Mouse (Mus musculus): ENCODE measurements around the gene Stpg2. TPM values are rescaled to one million over a fixed set of nuclear protein-coding genes. Genes with fewer than 3 reads are reported as not detected.

Stpg2 gene
- polyA plus RNA-seq, 1 experiment: not detected

DNA sequence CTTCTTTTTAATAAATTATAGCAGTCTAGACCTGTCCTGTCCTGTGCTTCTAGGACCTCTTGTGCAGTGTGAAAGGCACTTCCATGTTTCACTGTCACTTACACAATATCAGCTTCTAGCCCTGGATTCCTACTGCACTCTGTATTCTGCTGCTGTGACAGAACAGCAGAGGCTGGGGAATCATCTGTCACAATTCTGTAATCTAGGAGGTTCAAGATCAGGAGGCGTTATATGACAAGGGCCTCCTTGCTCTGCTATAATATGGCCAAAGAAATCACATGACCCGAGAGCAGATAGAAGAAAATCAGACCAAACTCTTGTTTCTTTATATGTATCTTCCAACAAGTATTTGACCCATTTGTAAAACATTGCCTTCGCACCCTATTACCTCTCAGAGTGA is 175.0 kb downstream of the Stpg2 start:
- H3K4me1 ChIP-seq (ENCODE audit: control insufficient read depth, insufficient read depth, low read length): no peaks in the 10 kb centered on the region
- 96% methylated on average over 3 of the region's 3 CpGs for WGBS

GRCm38 (mm10) chr3:139397077-139397865 is 191.8 kb downstream of the Stpg2 start:
- WGBS: 38% methylated on average over 9 of the region's 9 CpGs
- H3K4me1 ChIP-seq (ENCODE audit: control insufficient read depth, insufficient read depth, low read length): no peaks in the 10 kb centered on the region
- TF ChIP-seq CTCF (IDR thresholded peaks at IDR 0.05; ENCODE audit: insufficient read depth, low read depth, low read length): no peak
- no peak for TF ChIP-seq POLR2A (IDR thresholded peaks at IDR 0.05; ENCODE audit: insufficient read depth, low read depth, low read length)
- no peak overlapping the region for H3K4me3 ChIP-seq (ENCODE audit: insufficient read depth, low read depth, low read length)
- H3K27ac ChIP-seq (ENCODE audit: insufficient read depth, low read depth, low read length): no peak overlapping the region

More for the DNA sequence above, 175.0 kb downstream of the Stpg2 start:
- no peak for TF ChIP-seq CTCF (IDR thresholded peaks at IDR 0.05; ENCODE audit: insufficient read depth, low read depth, low read length)
- no peak for TF ChIP-seq POLR2A (IDR thresholded peaks at IDR 0.05; ENCODE audit: insufficient read depth, low read depth, low read length)
- Histone ChIP-seq H3K4me3 (ENCODE audit: insufficient read depth, low read depth, low read length) (no peak overlapping the region), H3K27ac (ENCODE audit: insufficient read depth, low read depth, low read length) (no peak overlapping the region)

DNA sequence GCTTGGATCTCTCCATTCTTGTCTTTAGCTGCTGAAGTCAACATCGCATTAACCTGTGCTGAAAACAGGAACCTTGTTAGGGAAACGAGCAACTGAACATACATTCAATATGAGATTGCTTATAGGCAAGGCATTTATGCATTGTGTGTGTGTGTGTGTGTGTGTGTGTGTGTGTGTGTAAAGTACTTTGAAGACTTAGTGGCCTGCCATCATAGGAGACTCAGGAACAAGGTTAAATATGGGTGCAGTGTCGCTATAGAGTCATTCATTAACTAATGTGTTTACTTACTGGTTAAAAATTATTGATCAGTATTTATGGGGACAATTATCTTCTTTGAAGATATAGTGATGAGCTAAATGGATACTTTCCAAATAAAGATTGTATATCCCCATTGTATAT is 199.2 kb downstream of the Stpg2 start:
- WGBS: 95% methylated on average over 3 of the region's 3 CpGs
- Histone ChIP-seq H3K27ac (ENCODE audit: insufficient read depth, low read depth, low read length) (no peak overlapping the region), H3K4me1 (ENCODE audit: control insufficient read depth, insufficient read depth, low read length) (no peaks in the 10 kb centered on the region), H3K4me3 (ENCODE audit: insufficient read depth, low read depth, low read length) (no peak overlapping the region)
- no peak for TF ChIP-seq CTCF (IDR thresholded peaks at IDR 0.05; ENCODE audit: insufficient read depth, low read depth, low read length)
- TF ChIP-seq POLR2A (IDR thresholded peaks at IDR 0.05; ENCODE audit: insufficient read depth, low read depth, low read length): no peak

- Histone ChIP-seq H3K4me3 (ENCODE audit: insufficient read depth, low read depth, low read length) (no peak overlapping the region), H3K4me1 (ENCODE audit: control insufficient read depth, insufficient read depth, low read length) (no peaks in the 10 kb centered on the region), H3K27ac (ENCODE audit: insufficient read depth, low read depth, low read length) (no peak overlapping the region)
- WGBS: 40% methylated on average over 5 of the region's 5 CpGs
- TF ChIP-seq CTCF (IDR thresholded peaks at IDR 0.05; ENCODE audit: insufficient read depth, low read depth, low read length): no peak
- no peak for TF ChIP-seq POLR2A (IDR thresholded peaks at IDR 0.05; ENCODE audit: insufficient read depth, low read depth, low read length)
These were observed 213.6 kb downstream of the Stpg2 start for GRCm38 (mm10) chr3:139419142-139419541.

DNA sequence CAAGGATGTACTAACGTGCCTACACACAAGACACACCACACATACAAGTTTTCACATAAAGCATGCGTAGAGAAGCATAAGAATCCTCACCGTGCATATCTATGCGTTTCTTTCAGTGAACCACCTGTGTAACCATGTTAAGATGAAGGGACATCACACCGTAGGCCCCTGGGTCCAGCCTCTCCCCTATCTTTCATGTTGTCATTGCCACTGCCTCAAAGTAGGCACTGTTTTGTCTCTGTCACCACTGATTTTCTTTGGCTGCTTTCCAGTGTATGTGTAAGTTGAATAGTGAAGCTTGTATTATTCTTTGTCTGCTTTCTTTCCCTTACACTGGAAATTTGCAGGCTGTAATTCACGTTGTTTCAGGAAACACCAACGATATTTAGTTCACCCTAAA is 236.7 kb downstream of the Stpg2 start:
- 58% methylated on average over 7 of the region's 7 CpGs for WGBS

GRCm38 (mm10) chr3:139495939-139496338 is 290.4 kb downstream of the Stpg2 start:
- H3K27ac ChIP-seq (ENCODE audit: insufficient read depth, low read depth, low read length): no peak overlapping the region
- 47% methylated on average over 3 of the region's 3 CpGs for WGBS
- no peak overlapping the region for H3K4me3 ChIP-seq (ENCODE audit: insufficient read depth, low read depth, low read length)
- TF ChIP-seq CTCF (IDR thresholded peaks at IDR 0.05; ENCODE audit: insufficient read depth, low read depth, low read length): no peak
- no peak for TF ChIP-seq POLR2A (IDR thresholded peaks at IDR 0.05; ENCODE audit: insufficient read depth, low read depth, low read length)
- no peaks in the 10 kb centered on the region for H3K4me1 ChIP-seq (ENCODE audit: control insufficient read depth, insufficient read depth, low read length)

More for the DNA sequence above, 236.7 kb downstream of the Stpg2 start:
- TF ChIP-seq POLR2A (IDR thresholded peaks at IDR 0.05; ENCODE audit: insufficient read depth, low read depth, low read length) (no peak), CTCF (IDR thresholded peaks at IDR 0.05; ENCODE audit: insufficient read depth, low read depth, low read length) (no peak)
- Histone ChIP-seq H3K4me1 (ENCODE audit: control insufficient read depth, insufficient read depth, low read length) (no peaks in the 10 kb centered on the region), H3K4me3 (ENCODE audit: insufficient read depth, low read depth, low read length) (no peak overlapping the region), H3K27ac (ENCODE audit: insufficient read depth, low read depth, low read length) (no peak overlapping the region)

- Histone ChIP-seq H3K4me1 (ENCODE audit: control insufficient read depth, insufficient read depth, low read length) (no peaks in the 10 kb centered on the region), H3K4me3 (ENCODE audit: insufficient read depth, low read depth, low read length) (no peak overlapping the region), H3K27ac (ENCODE audit: insufficient read depth, low read depth, low read length) (no peak overlapping the region)
- TF ChIP-seq POLR2A (IDR thresholded peaks at IDR 0.05; ENCODE audit: insufficient read depth, low read depth, low read length) (no peak), CTCF (IDR thresholded peaks at IDR 0.05; ENCODE audit: insufficient read depth, low read depth, low read length) (no peak)
- 66% methylated on average over 5 of the region's 5 CpGs for whole genome bisulfite sequencing
These were observed 296.7 kb downstream of the Stpg2 start for GRCm38 (mm10) chr3:139502216-139502615.

GRCm38 (mm10) chr3:139509275-139509985 is 303.9 kb downstream of the Stpg2 start:
- TF ChIP-seq CTCF (IDR thresholded peaks at IDR 0.05; ENCODE audit: insufficient read depth, low read depth, low read length) (no peak), POLR2A (IDR thresholded peaks at IDR 0.05; ENCODE audit: insufficient read depth, low read depth, low read length) (no peak)
- 48% methylated on average over 6 of the region's 6 CpGs for WGBS
- Histone ChIP-seq H3K4me1 (ENCODE audit: control insufficient read depth, insufficient read depth, low read length) (no peaks in the 10 kb centered on the region), H3K4me3 (ENCODE audit: insufficient read depth, low read depth, low read length) (no peak overlapping the region), H3K27ac (ENCODE audit: insufficient read depth, low read depth, low read length) (no peak overlapping the region)

- no peak overlapping the region for H3K27ac ChIP-seq (ENCODE audit: insufficient read depth, low read depth, low read length)
- TF ChIP-seq CTCF (IDR thresholded peaks at IDR 0.05; ENCODE audit: insufficient read depth, low read depth, low read length): no peak
- no peak for TF ChIP-seq POLR2A (IDR thresholded peaks at IDR 0.05; ENCODE audit: insufficient read depth, low read depth, low read length)
- H3K4me1 ChIP-seq (ENCODE audit: control insufficient read depth, insufficient read depth, low read length): no peaks in the 10 kb centered on the region
These were observed 373.0 kb downstream of the Stpg2 start for GRCm38 (mm10) chr3:139578496-139578895.

More at GRCm38 (mm10) chr3:139578496-139578895, 373.0 kb downstream of the Stpg2 start:
- H3K4me3 ChIP-seq (ENCODE audit: insufficient read depth, low read depth, low read length): no peak overlapping the region
- WGBS: 90% methylated on average over 2 of the region's 2 CpGs

Measured in olfactory bulb, adult 2 months (tissue).